Mouse (Mus musculus) heart, embryonic 12.5 days (tissue): ENCODE measurements around the gene Sycp1. TPM values are rescaled to one million over a fixed set of nuclear protein-coding genes. Genes with fewer than 3 reads are reported as not detected.

ENCODE experiments used
- polyA plus RNA-seq: library from polyadenylated mRNA; unstranded; fragments of >200 nt; fragmentation: Nextera tagmentation; extraction: Ambion mirVana; gene quantifications from 2 replicates; pipeline ENCODE4 v1.2.1, GENCODE M21; 2016

The Sycp1 gene
- polyA plus RNA-seq, 1 experiment from 2014 or later, result not detected

Other genes with a start within 250 kb of the Sycp1 start
- 36.0 and 37.0 TPM in 2 replicates for gene Tspan2, start 201.6 kb downstream of the Sycp1 start, polyA plus RNA-seq
- gene Tshb, start 153.4 kb downstream of the Sycp1 start, polyA plus RNA-seq, result 0.04 and 0.10 TPM in 2 replicates
- gene Nr1h5, start 28.0 kb upstream of the Sycp1 start, polyA plus RNA-seq, result 0.14 and 0.40 TPM in 2 replicates
- gene Sike1, start 59.6 kb upstream of the Sycp1 start, polyA plus RNA-seq, result 78.6 and 92.4 TPM in 2 replicates
- gene Csde1, start 84.3 kb upstream of the Sycp1 start, polyA plus RNA-seq, result 341 and 357 TPM in 2 replicates
- gene Nras, start 122.2 kb upstream of the Sycp1 start, polyA plus RNA-seq, result 93.4 and 93.7 TPM in 2 replicates
- 0.30 TPM in 1 of 2 replicates, not detected in the other for gene Ampd1, start 137.9 kb upstream of the Sycp1 start, polyA plus RNA-seq
- gene Dennd2c, start 166.5 kb upstream of the Sycp1 start, polyA plus RNA-seq, result 5.1 and 5.9 TPM in 2 replicates
- 142 and 148 TPM in 2 replicates for gene Bcas2, start 235.6 kb upstream of the Sycp1 start, polyA plus RNA-seq